ENCODE assay signal across 20 mouse cellular contexts in genomic region chr5:120645851-120646250, GRCm38 (mm10). TPM values are rescaled to one million over a fixed set of nuclear protein-coding genes. Genes with fewer than 3 reads are reported as not detected.
A peak's percentile ranks its signal among the peaks of the same experiment; 100 is the strongest.
DNase-seq lines count a peak whose midpoint lies in the region; ATAC-seq lines count a peak whose summit lies in the region.
"Had no signal": no experiment of that assay in that cellular context is flagged by ENCODE, and none has a peak within 500 bp of the region (broad histone marks: within the 10 kb centered on the region; RNA-seq: fewer than 3 reads in every experiment).

No protein-coding gene starts in this region.

- no peaks in the 10 kb centered on the region for H3K36me3 ChIP-seq in kidney, embryonic 14.5 days (ENCODE audit: control insufficient read depth, insufficient read depth, low read length)
- H3K36me3 ChIP-seq in limb, embryonic 10.5 days, result no peaks in the 10 kb centered on the region
- H3K36me3 ChIP-seq: heart, embryonic 13.5 days; limb, embryonic 15.5 days; neural tube, embryonic 12.5 days had no signal

- DNase-seq in cerebellum, postnatal 14 days, result peak; percentile 66 to 70
- no peak for DNase-seq in cerebellum, adult 9-10 months
- DNase-seq in kidney, adult 8-10 months, result peak; percentile 72 to 75
- peak; percentile 17 for DNase-seq in NIH3T3 (ENCODE audit: low read depth)
- DNase-seq in kidney, adult 9 months, result peak; percentile 78
- DNase-seq in limb, embryonic 10.5 days (ENCODE audit: low spot score), result no peak
- no peak for DNase-seq in heart, adult 18-20 months
- DNase-seq: B cell, adult 2 months; layer of hippocampus, adult 9-11 months; lung, adult 2 months; right cerebral cortex, postnatal 25 days; thymus, postnatal 4 days had no signal

- no peak overlapping the region for H3K27ac ChIP-seq in kidney, embryonic 14.5 days (ENCODE audit: low read depth, low read length)
- no peak overlapping the region for H3K27ac ChIP-seq in limb, embryonic 10.5 days
- H3K27ac ChIP-seq: heart, embryonic 13.5 days; limb, embryonic 15.5 days; neural tube, embryonic 12.5 days had no signal

- no peak for ATAC-seq in kidney, embryonic 14.5 days (ENCODE audit: low FRiP score, low TSS enrichment)

- H3K4me1 ChIP-seq in kidney, embryonic 14.5 days (ENCODE audit: control insufficient read depth, insufficient read depth, low read length), result peaks cover 10% of the 10 kb centered on the region
- H3K4me1 ChIP-seq in limb, embryonic 10.5 days, result peaks cover 13% of the 10 kb centered on the region

- H3K9ac ChIP-seq in kidney, embryonic 14.5 days (ENCODE audit: low read depth, low read length), result no peak overlapping the region
- H3K9ac ChIP-seq: heart, embryonic 13.5 days; limb, embryonic 15.5 days; neural tube, embryonic 12.5 days had no signal

- no peak overlapping the region for H3K4me3 ChIP-seq in kidney, embryonic 14.5 days (ENCODE audit: low read length)
- H3K4me3 ChIP-seq in limb, embryonic 10.5 days, result no peak overlapping the region
- H3K4me3 ChIP-seq: heart, embryonic 13.5 days; limb, embryonic 15.5 days; neural tube, embryonic 12.5 days had no signal

- 60% methylated on average over 6 of the region's 6 CpGs for WGBS in kidney, embryonic 14.5 days
- 67% methylated on average over 6 of the region's 6 CpGs for WGBS in limb, embryonic 10.5 days

- H3K27me3 ChIP-seq in kidney, embryonic 14.5 days (ENCODE audit: control insufficient read depth, insufficient read depth, low read length), result peaks cover 28% of the 10 kb centered on the region
- peaks cover 51% of the 10 kb centered on the region for H3K27me3 ChIP-seq in limb, embryonic 10.5 days (ENCODE audit: low read depth, poor library complexity, severe bottlenecking)

- no peak overlapping the region for H3K4me2 ChIP-seq in kidney, embryonic 14.5 days (replicated peaks; ENCODE audit: low read depth, low read length)
- H3K4me2 ChIP-seq: heart, embryonic 13.5 days; limb, embryonic 15.5 days; neural tube, embryonic 12.5 days had no signal

- no peaks in the 10 kb centered on the region for H3K9me3 ChIP-seq in kidney, embryonic 14.5 days (ENCODE audit: control insufficient read depth, low read length)
- no peaks in the 10 kb centered on the region for H3K9me3 ChIP-seq in limb, embryonic 10.5 days (replicated peaks)
- H3K9me3 ChIP-seq: heart, embryonic 13.5 days; limb, embryonic 15.5 days; neural tube, embryonic 12.5 days had no signal

RNA-seq across cellular contexts. Expression of gene Rasal1, which starts 2.8 kb away (rescaled TPM):
- 0.23 and 0.31 TPM in 2 replicates for polyA plus RNA-seq in kidney, embryonic 14.5 days (2014; fragmentation: Nextera tagmentation; extraction: Ambion mirVana)
- polyA plus RNA-seq in limb, embryonic 10.5 days (2016; fragmentation: Nextera tagmentation; extraction: Ambion mirVana), result 0.13 and 0.36 TPM in 2 replicates
- total RNA-seq in heart, adult 18-20 months (2021), result under 1 TPM in 1 of 2 experiments, not detected in 1; 0.69 TPM
- total RNA-seq: megakaryocyte, adult 5-6 weeks had no signal

RNA-seq across cellular contexts. Expression of gene Cfap73, which starts 11.8 kb away (rescaled TPM):
- not detected in 2 replicates for polyA plus RNA-seq in kidney, embryonic 14.5 days (2014; fragmentation: Nextera tagmentation; extraction: Ambion mirVana)
- not detected in 2 replicates for polyA plus RNA-seq in limb, embryonic 10.5 days (2016; fragmentation: Nextera tagmentation; extraction: Ambion mirVana)
- not detected for total RNA-seq in heart, adult 18-20 months (2021)
- total RNA-seq: hematopoietic stem cell, adult 5-6 weeks; megakaryocyte, adult 5-6 weeks had no signal
- polyA plus RNA-seq: embryonic facial prominence, embryonic 11.5 days; heart, embryonic 13.5 days; intestine, embryonic 14.5 days; limb, embryonic 15.5 days; neural tube, embryonic 12.5 days had no signal

RNA-seq across cellular contexts. Expression of gene Ddx54, which starts 33.3 kb away (rescaled TPM):
- polyA plus RNA-seq in kidney, embryonic 14.5 days (2014; fragmentation: Nextera tagmentation; extraction: Ambion mirVana), result 22.3 and 37.7 TPM in 2 replicates
- polyA plus RNA-seq in limb, embryonic 10.5 days (2016; fragmentation: Nextera tagmentation; extraction: Ambion mirVana), result 58.1 and 62.6 TPM in 2 replicates
- 10 to 100 TPM; 19.2 to 23.0 TPM for total RNA-seq in heart, adult 18-20 months (2021)

RNA-seq across cellular contexts. Expression of gene Rita1, which starts 33.5 kb away (rescaled TPM):
- 10.4 and 11.1 TPM in 2 replicates for polyA plus RNA-seq in kidney, embryonic 14.5 days (2014; fragmentation: Nextera tagmentation; extraction: Ambion mirVana)
- polyA plus RNA-seq in limb, embryonic 10.5 days (2016; fragmentation: Nextera tagmentation; extraction: Ambion mirVana), result 17.5 and 19.5 TPM in 2 replicates
- 10 to 100 TPM; 13.4 to 16.3 TPM for total RNA-seq in heart, adult 18-20 months (2021)

RNA-seq across cellular contexts. Expression of gene Iqcd, which starts 57.0 kb away (rescaled TPM):
- polyA plus RNA-seq in kidney, embryonic 14.5 days (2014; fragmentation: Nextera tagmentation; extraction: Ambion mirVana), result 0.57 and 1.4 TPM in 2 replicates
- polyA plus RNA-seq in limb, embryonic 10.5 days (2016; fragmentation: Nextera tagmentation; extraction: Ambion mirVana), result 0.30 and 0.41 TPM in 2 replicates
- not detected for total RNA-seq in heart, adult 18-20 months (2021)
- total RNA-seq: hematopoietic stem cell, adult 5-6 weeks had no signal

Comparison
In these comparisons a context has a peak if more than half of its experiments do, and no peak if none do; other contexts are left out.
1. DNase-seq: peak in cerebellum, postnatal 14 days (2 of 2), kidney, adult 8-10 months (2 of 2), NIH3T3 (single experiment) and kidney, adult 9 months (single experiment); none in cerebellum, adult 9-10 months (single experiment), limb, embryonic 10.5 days (single experiment) and heart, adult 18-20 months (0 of 2).